Mouse (Mus musculus): ENCODE measurements around the gene Mthfd1l. TPM values are rescaled to one million over a fixed set of nuclear protein-coding genes. Genes with fewer than 3 reads are reported as not detected.

Mthfd1l gene
- total RNA-seq, 2 experiments from 2014 or later: 10.9 to 11.2 TPM

GRCm38 (mm10) chr10:4036476-4036875 lies 63.6 kb downstream of the Mthfd1l start:
- no peak for DNase-seq
- intact Hi-C loops (cut with DNase I): no loop called here

- intact Hi-C loops (cut with DNase I): no loop called here
- no peak for DNase-seq
These were observed 64.1 kb downstream of the Mthfd1l start for GRCm38 (mm10) chr10:4037066-4037465.

GRCm38 (mm10) chr10:4038576-4038975 lies 65.7 kb downstream of the Mthfd1l start:
- DNase-seq: no peak
- intact Hi-C loops (cut with DNase I): no loop called here

GRCm38 (mm10) chr10:4041691-4042090 lies 68.8 kb downstream of the Mthfd1l start:
- DNase-seq: peak; percentile 68
- intact Hi-C loops (cut with DNase I): no loop called here

- intact Hi-C loops (cut with DNase I): no loop called here
- no peak for DNase-seq
These were observed 71.5 kb downstream of the Mthfd1l start for GRCm38 (mm10) chr10:4044421-4044820.

GRCm38 (mm10) chr10:4046496-4046895 lies 73.6 kb downstream of the Mthfd1l start:
- intact Hi-C loops (cut with DNase I): no loop called here
- DNase-seq: no peak

- DNase-seq: no peak
- intact Hi-C loops (cut with DNase I): no loop called here
These were observed 74.7 kb downstream of the Mthfd1l start for GRCm38 (mm10) chr10:4047666-4048065.

GRCm38 (mm10) chr10:4050236-4050635 lies 77.3 kb downstream of the Mthfd1l start:
- no peak for DNase-seq
- intact Hi-C loops (cut with DNase I): no loop called here

GRCm38 (mm10) chr10:4052711-4053110 lies 79.8 kb downstream of the Mthfd1l start:
- DNase-seq: no peak
- intact Hi-C loops (cut with DNase I): no loop called here

GRCm38 (mm10) chr10:4053278-4054061 lies 80.6 kb downstream of the Mthfd1l start:
- intact Hi-C loops (cut with DNase I): no loop called here
- DNase-seq: peak; percentile 78

GRCm38 (mm10) chr10:4054589-4054988 lies 81.7 kb downstream of the Mthfd1l start:
- intact Hi-C loops (cut with DNase I): no loop called here
- no peak for DNase-seq

- intact Hi-C loops (cut with DNase I): no loop called here
- DNase-seq: no peak
These were observed 84.5 kb downstream of the Mthfd1l start for GRCm38 (mm10) chr10:4057397-4057796.

- no peak for DNase-seq
- intact Hi-C loops (cut with DNase I): no loop called here
These were observed 84.9 kb downstream of the Mthfd1l start for GRCm38 (mm10) chr10:4057832-4058231.

- intact Hi-C loops (cut with DNase I): no loop called here
- no peak for DNase-seq
These were observed 88.4 kb downstream of the Mthfd1l start for GRCm38 (mm10) chr10:4061071-4061987.

- intact Hi-C loops (cut with DNase I): no loop called here
- no peak for DNase-seq
These were observed 90.6 kb downstream of the Mthfd1l start for GRCm38 (mm10) chr10:4063537-4063936.

- DNase-seq: no peak
- intact Hi-C loops (cut with DNase I): no loop called here
These were observed 92.6 kb downstream of the Mthfd1l start for GRCm38 (mm10) chr10:4065295-4066084.

- intact Hi-C loops (cut with DNase I): no loop called here
- DNase-seq: peak; percentile 71
These were observed 96.4 kb downstream of the Mthfd1l start for GRCm38 (mm10) chr10:4069258-4069826.

GRCm38 (mm10) chr10:4070061-4070460 lies 97.1 kb downstream of the Mthfd1l start:
- peak; percentile 89 for DNase-seq
- intact Hi-C loops (cut with DNase I): no loop called here

- peak; percentile 34 for DNase-seq
These were observed 98.3 kb downstream of the Mthfd1l start for GRCm38 (mm10) chr10:4071069-4071844.

GRCm38 (mm10) chr10:4071845-4072345 lies 99.0 kb downstream of the Mthfd1l start:
- DNase-seq: no peak
- intact Hi-C loops (cut with DNase I): no loop called here

More at GRCm38 (mm10) chr10:4071069-4071844, 98.3 kb downstream of the Mthfd1l start:
- intact Hi-C loops (cut with DNase I): no loop called here

Measured in left cerebral cortex, postnatal 4 days (tissue).